Mouse (Mus musculus) layer of hippocampus, postnatal 10 days (tissue): ENCODE results near the gene Ankrd17. TPM values are rescaled to one million over a fixed set of nuclear protein-coding genes. Genes with fewer than 3 reads are reported as not detected.
A peak's percentile ranks its signal among the peaks of the same experiment; 100 is the strongest.

ENCODE experiments used
- DNase-seq, 2 experiments: peaks; one replicate each; pipeline ENCODE4 v3.0.0; 2021; ENCODE audit warnings: low spot score in 2 of 2
- long read RNA-seq: library from polyadenylated mRNA; stranded (forward); transcript quantifications from one replicate; pipeline ENCODE4 v2.0.0, GENCODE M21; 2023
- total RNA-seq, 2 experiments: library from RNA; stranded (reverse); gene quantifications; 2 replicates each; pipeline ENCODE4 v1.2.3; 2021

Gene Ankrd17
- 100 to 1,000 TPM; 106 to 109 TPM for total RNA-seq
- long read RNA-seq, full-length matches to known transcripts, result 4 of 19 reads
- long read RNA-seq, partial matches to known transcripts, result 11 of 19 reads
- long read RNA-seq, other reads (novel, unspliced or antisense), result 4 of 19 reads

DNA sequence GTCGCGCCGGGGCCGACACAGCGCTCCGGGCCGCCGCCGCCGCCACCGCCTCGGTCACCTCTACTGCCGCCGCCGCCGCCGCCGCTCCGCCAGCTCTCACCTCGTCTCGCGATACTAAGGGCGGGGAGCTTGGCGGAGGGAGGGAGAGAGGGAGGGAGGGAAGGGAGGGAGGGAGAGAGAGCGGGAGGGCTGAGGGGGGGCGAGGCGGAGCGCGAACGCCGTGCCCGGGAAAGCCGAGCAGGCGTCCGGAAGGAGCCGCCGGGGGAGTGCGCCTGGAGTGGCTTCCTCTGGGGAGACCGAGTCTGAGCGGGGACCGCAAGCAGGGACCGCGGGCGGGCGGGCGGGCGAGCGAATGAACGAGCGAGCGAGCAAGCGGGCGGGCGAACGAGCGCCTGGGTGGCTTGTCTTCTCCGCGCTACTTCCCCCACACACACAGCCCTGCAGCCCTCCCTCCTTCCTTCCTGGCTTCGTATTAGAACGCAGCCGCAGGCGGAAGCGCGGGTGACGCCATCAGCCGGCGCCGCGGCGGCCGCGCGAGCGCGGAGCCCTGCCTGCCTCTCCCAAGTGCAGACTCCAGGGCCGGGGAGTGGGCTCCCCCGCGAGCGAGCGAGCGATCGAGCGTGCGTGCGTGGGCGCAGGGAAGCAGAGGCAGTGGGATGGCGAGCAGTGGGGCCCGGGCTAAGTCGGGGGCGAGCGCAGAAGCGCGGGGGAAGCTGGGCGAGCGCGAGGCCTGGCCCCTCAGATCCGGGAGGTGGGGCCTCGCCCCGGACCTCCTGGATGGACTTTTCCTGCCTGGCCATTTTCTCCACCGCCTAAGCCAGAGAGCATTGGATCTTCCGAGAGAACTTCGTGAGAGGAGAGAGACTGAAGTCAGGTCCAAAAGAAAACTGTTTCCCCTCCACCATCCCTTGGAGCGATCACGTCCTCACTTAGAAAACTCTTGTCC, at the start of gene Ankrd17:
Gene Ankrd17, minus strand, starts transcription at position 457 of the 946 bp plus-strand sequence.
- peak; percentile 84 to 90 for DNase-seq

DNA sequence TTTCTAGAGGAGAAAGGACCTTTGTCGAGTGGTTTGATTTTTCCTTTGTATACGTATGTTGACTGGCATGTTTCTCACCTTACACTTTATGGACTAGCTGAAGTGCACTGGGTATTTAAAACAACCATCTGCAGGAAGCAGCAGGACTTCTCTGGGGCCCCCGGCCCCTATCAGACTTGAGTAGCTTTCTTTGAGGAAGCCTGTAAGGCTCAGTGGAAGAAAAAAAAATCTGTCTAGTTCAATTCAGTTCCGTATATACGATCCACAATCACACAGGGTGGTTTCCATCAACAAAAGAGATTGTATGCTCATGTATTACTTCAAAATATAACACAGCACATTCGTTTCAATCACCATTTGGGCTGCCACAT, 48.5 kb upstream of the Ankrd17 start:
- no peak for DNase-seq

DNA sequence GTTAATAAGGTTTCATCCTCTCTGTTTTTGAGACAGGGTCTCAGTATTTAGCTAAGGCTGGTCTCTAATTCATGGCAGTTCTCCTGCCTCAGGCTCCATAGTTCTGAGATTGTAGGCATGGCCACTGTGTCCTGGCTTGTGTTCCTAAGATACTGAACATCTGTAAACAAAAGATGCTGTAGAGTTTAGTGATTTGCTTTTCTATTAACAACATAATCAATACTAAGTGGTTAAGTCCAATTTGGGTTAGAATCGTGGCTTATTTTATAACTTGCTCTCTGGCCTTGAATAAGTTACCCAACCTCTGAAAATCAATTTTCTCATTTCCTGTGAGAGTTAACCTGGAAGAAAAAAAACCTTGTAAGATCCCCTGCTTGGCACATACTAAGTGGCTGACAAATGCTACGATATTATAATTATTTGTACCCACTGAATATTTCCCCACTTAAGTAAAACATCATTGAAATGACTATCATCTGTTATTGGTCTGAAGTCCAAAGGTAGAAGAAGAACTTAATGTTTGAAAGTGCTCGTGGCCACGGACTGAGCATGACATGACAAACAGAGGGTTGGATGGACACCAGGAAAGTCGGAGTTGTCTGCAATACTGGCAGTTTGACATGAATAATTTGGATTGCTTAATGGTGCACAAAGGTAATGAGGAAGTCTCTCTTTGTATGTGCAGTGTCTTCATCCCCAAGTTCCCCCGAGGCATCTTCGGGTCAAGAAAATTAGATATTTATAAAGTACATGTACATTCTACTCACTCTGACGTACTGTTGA, 48.0 kb upstream of the Ankrd17 start:
- DNase-seq, result no peak

DNA sequence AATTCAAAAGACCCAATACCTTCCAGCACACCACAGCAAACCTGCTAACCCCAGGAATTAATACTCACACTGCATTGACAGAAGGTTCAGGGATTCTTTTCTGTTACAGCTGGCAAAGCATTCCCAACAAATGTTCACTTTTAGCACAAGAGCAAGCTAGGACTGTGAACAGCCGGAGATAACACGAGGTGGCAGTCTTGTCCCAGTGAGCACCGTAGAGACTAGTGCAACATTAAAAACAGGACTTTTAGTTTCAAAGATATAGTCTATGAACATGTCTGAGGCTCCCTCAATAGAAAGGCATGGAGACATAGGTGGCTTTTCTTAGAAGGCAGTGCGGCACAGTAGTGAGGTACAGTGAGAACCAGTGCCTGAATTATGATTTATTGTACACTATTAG, 38.8 kb upstream of the Ankrd17 start:
- peak; percentile 56 to 66 for DNase-seq

DNA sequence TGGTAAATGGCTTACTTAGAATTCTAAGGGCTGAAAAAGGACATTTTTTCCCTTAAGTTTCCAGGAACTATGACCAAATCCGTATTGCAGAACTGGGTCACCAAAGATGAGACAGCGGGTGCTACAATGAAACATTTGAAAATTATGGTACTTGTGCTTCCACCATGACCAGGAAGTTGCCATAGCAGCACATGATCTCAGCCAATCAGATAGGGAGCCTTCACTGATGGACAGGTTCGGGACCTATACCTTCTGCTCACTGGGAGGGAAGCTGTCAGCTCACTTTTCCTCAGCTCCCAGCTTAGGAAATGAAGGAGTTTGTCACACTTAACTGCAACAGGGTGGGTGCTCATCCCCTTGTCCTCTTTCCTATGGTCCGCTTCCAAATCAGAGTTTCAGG, 30.4 kb upstream of the Ankrd17 start:
- DNase-seq, result no peak

DNA sequence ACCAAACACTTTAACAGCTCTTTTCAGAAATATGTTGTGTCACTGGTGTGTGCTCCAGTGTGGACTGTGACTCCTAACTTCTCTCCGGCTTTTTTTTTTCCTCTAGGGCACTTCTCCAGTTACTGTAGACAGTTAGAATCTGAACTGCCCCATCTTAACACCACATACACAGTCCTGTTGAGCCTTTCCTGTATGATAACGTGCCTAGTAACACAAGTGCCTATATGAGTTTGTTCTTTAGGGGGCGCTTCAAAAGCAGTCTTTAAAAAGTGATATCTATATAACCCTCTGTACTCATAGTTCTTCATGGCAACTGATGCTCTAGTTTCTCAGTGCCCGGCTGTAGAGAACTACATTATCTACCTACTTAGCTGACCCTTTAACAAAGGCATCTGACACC, 27.9 kb upstream of the Ankrd17 start:
- DNase-seq, result no peak

DNA sequence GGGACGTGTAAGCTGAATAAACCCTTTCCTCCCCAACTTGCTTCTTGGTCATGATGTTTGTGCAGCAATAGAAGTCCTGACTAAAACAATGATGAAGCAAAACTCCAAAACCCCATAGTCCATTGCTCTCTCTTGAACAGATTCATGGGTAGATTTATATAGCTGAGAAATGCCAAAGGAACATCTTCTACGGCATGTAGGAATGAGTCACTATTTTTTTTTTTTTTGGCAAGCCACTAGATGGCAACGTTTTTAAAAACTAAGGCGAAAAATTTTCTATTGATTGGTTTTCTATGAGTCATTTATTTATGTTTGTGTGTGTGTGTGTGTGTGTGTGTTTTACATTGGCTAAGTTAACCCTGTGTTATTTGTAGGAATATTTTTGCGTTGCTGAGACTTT, 27.4 kb upstream of the Ankrd17 start:
- no peak for DNase-seq

DNA sequence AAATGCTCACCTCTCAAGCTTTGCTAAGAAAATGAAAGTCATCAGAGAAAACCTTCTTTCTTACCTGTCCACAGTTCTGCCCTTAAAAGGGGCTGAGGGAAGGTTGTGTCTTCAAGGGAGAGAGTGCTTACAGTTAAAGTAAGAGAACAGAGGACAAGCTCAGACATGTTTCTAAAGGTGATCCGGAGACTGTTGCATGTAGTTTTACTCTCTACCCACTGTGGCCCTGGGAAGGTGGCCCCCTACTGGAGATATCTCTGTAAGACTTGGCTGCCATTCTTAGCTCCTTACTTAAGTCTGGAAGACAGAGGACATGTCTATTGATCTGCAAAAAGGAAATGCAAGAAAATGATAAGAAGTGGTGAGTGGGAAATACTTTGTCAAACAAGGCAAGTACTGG, 16.7 kb upstream of the Ankrd17 start:
- no peak for DNase-seq

DNA sequence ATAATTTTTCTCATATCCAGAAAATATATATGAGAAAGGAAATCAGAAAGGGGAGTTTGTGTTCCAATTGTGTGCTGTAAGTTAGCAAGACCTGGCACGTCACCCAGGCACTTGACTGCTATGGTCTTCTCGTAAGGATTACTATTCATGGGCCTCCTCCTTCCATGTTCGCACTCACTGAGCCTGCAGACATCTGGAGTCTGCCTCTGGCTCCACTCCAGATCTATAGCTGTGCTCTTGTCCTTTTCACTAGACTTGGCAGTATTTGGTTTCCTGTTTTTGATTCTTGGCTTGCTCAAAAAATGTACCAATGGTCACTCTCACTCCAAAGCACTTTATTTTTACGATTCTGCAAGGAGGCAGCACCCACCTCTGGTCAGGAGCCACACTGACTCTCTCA, 15.1 kb upstream of the Ankrd17 start:
- no peak for DNase-seq

DNA sequence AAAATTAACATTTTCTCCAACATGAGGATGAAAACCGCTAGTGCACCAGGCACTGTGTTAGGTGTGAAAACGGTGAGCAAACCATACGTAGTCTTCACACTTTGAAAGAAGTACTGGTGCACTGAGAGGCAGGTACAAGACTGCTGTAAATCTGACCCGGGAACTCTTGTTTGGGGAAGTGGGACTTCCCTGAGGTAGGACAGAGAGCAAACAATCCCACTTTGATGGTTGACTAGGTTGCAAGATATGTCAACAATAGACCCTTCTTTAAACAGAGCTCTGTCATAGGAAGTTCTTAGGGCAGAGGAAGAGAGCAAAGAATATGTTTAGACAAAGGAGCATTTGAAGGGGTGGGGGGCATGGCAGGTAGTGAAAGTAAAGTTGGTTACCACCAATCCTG, 7.3 kb upstream of the Ankrd17 start:
- no peak for DNase-seq

DNA sequence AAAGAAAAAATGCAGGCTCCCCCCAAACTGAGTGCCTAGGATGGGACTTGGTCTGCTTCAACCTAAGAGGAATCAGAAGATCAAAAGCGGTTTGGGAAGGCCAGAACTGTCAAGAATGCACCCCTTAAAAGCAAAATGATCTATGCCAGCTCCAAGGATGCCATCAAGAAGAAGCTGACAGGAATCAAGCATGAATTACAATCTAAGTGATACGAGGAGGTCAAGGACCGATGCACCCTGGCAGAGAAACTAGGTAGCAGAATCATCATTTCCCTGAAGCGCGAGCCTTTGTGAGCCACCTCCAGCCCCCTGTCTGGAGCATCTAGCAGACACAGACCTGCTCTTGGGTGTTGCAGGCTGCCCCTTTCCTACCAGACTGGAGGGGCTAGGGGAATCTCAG, 4.0 kb upstream of the Ankrd17 start:
- no peak for DNase-seq

DNA sequence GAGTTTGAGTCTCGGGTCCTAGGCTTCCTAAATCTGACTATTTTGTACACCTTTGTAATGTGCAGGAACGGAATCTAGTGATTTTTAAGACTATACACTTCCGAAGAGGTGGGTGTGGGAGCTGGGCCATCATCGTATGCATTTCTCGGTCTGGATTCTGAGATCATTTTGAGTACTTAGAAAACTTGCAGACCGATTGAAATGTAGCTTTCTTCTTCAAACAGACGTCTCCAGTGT, 608 bp upstream of the Ankrd17 start, which contains the start of gene Gm9958:
Gene Gm9958, plus strand, starts transcription at position 138 of the 237 bp plus-strand sequence.
- DNase-seq, result no peak

DNA sequence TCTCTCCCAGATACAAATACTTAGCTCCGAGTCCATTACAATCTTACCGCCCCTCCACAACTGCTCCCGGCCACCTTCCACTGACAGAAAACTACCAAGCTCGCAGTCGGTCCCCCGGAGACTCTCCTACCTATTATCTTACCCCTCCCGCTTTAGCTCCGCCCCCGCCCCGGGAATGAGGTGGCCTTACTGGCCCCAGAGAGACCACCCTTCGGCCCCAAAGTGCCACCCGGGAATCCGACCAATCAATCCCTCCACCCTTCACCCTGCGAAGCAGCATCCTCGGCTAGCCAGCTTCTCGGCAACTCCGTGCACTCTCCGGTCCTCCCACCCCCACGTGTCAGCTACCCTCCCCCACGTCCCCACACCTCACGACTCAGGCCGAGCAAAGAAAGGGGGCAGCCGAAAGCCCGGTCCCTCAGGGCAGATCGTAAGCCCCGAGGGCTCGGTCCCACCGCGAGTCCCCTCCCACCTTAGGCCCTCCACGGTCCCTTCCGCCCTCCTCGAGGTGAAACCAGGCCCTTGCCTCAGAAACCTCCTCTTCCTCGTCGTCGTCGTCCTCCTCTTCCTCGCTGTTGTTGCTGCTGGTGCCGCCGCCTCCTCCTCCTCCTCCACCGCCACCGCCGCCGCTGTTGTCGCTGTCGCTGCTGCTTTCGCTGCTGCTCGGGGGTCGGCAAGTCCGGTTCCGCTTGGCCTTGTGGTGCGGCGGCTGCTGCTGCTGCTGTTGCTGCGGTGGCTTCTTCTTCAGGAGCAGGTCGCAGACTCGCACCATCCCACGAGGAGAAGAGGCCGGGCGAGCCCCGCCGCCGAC, 1.0 kb downstream of the Ankrd17 start:
- DNase-seq, result peak; percentile 44 to 62

DNA sequence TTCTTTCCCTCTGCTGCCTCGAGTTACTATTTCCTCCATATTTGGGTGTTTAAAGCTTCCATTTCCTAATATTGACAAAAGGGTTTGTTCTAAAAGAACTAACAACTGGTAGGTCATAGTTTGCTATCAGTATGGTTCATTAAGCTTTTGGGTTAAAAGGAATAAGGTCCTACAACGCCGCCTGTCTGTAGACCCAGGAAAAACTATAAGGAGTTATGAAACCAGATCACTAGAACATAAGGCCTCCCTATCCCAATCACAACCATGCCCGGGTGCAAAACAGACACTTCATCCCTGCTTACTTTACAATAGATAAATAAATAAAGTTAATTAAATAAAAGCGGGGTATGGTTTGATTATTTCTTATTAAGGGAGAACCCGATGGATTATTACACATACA, 1.9 kb downstream of the Ankrd17 start:
- DNase-seq, result peak; percentile 74 to 75

DNA sequence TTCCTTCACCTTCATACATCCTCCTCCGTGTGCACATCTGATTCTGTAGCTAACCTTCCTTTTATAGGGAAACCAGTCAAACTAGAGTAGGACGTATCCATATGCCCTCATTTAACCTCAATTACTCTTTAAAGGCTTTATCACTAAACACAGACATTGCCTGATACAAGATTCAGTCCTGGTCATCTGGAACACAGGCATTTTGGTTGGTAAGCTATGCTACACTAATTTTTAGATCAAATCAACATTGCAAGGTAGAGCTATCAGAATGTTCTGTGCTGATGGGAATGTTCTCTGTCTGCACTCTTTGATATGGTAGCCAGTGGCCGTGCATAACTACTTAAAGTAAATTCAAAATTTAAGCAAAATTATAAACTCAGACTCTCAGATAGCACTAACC, 10.6 kb downstream of the Ankrd17 start:
- no peak for DNase-seq

DNA sequence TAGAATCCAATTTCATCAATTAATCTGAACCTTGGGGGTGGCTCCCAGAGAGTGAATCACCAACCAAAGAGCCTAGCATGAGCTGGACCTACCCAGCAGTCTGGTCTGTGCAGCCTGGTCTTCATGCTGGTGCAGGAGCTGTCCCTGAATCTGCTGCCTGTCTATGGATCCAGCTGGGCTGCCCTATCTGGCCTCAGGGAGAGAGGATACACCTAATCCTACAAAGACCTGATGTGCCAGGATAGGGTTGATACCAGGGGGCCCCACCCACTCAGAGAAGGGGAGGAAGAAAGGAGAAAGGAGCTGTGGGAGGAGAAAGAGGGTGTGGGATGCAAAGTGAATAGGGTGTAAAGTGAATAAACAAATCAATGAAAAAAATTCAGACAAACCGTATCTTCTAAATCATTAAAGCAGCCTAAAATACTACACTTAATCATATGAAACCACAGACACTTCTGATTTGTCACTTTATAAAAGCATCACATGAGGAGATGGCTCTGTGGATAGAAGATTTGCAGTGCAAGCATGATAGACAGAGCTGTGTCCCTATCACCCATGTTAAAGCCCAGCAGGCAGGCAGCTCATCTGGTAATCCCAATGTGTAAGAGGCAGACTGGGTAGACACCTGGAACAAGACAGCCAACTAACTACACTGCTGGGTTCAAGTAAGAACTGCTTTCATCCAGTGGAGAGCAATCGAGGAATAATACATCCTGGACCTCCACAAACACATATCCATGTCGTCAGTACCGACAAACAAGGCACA, 12.6 kb downstream of the Ankrd17 start:
- DNase-seq, result no peak

DNA sequence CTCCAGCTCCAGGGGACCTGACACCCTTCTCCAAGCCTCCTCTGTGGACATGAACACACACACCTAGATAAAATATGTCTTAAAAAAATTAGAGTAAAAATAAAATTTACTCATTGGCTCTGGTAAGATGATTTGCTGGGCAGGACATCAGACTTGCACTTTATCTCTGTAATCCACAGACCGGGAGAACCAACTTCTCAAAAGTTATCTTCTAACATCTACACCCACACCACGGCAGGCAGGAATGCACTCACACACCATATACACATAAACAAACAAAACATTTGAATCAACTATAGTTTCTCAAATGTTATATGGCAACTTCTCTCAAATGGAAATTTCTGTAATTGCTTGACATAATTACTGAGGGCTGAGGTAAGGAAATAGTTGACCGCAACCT, 19.5 kb downstream of the Ankrd17 start:
- DNase-seq, result no peak

DNA sequence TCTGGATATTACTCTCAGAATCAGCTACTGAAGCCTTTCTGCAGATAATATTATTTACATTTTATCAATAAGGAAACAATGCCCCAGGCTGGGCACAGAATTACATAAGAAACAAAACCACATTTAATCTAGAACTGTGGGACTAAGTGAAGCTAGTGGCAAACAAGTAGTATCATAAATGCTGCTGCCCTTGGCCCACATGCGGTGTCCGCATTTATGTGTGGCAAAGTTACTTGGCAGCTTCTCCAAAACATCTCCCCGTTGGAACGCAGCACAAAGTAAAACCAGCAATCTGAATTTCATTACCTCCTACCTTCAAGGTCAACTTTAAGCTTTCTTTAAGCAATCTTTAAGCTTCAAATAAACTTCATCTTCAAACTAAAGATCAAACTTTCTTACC, 25.5 kb downstream of the Ankrd17 start:
- no peak for DNase-seq

DNA sequence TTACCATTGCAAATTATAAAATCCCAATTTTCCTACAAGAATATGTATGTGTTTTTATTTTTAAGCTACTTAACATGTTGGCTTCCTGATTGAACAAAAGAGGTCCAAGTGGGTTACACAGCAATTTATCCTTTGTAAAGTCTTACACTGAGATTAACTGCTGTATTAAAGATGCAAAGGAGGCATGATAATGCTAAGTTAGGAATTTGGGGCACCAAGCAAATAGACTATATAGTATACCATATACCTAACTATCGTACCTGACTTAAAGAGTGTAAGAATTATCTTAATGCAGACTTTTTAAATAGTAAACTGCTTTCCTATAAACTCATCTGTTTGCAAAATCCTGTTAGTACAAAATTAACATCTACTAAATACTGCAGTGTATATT, 26.4 kb downstream of the Ankrd17 start:
- no peak for DNase-seq

DNA sequence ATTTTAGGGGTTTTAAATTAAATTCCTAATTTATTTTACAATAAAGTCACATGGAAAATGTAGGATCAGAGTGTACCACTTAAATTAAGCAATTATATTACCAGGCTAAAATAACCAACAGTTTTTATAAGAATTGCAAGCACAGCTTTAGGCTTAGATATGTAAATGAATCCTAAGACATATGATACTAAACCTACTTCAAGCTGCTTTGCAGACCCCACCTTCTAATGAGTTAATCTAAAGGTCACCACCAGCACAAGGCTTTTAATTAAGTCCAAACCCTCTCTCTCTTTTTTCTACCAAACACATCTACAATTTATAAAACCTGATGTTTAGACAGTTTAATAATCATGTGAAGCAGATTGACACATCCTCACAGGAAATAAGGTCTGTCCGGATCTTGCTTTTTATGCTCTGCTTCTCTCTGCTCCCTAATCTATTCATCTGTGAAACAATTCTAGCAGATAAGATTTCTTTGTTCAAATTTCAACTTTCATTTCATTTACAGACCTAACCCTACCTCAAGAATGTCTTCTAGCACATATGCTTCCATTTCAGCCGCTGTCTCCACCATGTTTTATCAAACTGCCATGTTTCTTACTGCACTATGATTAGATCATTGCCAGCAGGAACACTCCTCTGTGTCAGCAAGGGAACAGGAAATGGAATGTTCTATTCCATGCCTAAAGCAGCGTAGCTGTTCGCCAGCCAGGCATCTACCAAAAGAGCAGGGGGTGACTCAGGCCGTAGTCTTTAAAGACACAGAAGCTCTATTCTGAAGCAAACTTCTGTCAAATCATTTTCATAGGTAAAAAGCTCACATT, 27.0 kb downstream of the Ankrd17 start:
- peak; percentile 56 to 65 for DNase-seq
